Mouse (Mus musculus): ENCODE measurements at regions not wholly inside any gene's neighbourhood (a gene's known extent, or its start where the extent isn't known, plus 50 kb on each side); places are given as distances from the start of the nearest gene placed in this dataset.
A peak's percentile ranks its signal among the peaks of the same experiment; 100 is the strongest.

DNA sequence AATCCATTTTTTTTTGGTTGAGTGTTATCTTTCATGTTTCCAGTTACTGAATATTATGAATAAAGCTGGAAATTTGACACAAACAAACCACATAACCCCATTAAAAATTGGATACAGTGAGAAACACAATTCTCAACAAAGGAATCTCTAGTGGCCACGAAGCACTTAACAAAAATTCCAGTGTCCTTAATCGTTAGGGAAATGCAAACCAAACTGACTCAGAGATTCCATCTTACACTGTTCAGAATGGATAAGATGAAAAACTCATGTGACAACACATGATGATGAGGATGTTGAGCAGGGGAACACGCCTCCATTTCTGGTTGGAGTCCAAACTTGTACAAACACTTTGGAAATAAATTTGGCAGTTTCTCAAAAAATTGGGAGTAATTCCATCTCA, 57.3 kb downstream of the Tktl2 start:
- no peak for DNase-seq (ENCODE audit: low read depth, low spot score)

DNA sequence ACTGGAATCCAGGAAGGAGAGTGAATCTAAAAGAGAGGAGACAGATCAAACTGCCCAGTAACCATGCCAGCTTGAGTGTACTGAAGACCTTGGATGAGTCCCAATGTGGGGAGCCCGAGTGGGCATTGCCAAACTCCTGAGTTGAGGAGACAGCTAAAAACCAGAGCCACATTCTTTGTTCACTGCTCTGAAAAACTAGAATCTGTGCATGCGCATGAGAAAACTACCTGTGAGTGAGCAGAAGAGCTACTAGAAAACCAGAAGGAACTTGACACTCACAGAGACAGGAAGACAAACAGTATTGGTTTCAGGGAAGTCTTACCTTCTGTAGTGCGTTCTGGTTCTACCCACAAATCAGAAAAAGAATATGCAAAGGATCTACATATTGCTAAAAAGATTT, 74.6 kb downstream of the Tktl2 start:
- DNase-seq (ENCODE audit: low read depth, low spot score) = no peak

DNA sequence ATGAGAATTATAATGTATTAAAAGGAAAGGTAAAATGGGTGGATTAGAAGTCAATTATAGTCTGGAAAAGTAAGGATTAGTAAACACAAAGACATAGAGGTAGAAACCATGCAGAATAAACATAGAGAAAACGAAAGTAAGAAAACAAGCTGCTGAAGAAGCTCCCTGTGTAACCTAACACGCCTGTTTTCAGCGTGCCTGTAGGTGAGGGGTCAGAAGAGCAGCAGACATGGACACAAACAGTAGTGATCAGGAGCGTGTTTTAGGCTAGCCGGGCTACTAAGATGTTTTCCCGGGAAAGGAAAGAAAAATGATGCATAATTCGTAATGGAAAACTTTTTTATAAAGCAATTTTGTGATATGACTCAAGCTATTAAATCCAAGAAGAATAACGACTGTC, 75.3 kb downstream of the Tktl2 start:
- DNase-seq (ENCODE audit: low read depth, low spot score) = no peak

DNA sequence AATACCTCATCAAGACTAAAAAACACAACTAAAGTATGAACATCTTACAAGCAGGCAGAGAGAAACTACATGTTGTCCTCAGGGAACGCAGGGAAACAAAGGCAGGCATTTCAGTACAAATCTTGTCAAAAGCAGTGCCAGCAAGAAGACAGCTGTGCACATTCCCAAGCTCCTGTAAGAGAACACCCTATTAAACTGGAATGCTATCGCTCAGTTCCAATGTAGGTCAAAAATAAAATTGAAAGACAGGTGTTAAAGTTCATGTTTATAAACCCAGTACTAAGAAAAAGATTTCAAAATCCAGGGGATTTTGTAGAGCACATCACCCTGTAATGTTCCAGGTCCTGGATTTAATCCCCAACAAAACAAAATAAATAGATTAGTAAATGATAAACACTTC, 75.7 kb downstream of the Tktl2 start:
- no peak for DNase-seq (ENCODE audit: low read depth, low spot score)

DNA sequence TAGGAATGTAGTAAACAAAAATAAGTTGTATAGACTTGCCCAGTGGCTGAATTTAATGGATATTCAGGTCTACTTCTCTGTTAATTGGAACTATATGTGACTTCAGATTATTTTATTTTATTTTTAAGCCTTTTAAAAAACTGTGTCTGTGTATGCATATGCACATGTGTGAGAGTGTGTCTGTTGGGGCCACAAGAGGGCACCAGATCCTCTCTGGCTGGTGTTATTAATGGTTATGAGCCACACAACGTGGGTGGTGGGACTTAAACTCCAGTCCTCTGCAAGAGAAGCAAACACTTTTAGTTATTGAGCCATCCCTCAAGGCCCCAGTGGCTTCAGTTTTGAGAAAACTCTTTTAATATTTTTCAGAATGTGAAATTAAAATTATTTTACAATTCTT, 77.9 kb downstream of the Tktl2 start:
- peak; percentile 20 for DNase-seq (ENCODE audit: low read depth, low spot score)

DNA sequence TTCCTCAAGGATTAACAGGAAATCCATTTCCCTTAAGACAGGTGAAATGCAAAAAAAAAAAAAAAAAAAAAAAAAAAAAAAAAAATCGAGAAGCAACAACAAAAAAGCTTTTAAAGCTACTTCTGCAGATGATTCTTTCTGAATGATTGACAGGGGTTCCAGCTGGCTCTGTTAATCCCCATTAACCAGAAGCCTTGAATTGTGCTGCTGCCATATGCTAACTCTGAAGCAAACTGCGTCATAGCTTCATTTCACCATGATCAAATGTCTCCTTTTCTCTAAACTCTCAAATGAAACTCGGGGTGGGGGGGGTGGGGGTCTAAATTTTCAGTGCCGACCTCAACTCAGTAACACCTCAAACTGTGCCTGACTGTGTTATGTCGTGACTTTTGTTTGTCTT, 80.7 kb downstream of the Npy5r start:
- DNase-seq (ENCODE audit: low read depth, low spot score) = no peak

DNA sequence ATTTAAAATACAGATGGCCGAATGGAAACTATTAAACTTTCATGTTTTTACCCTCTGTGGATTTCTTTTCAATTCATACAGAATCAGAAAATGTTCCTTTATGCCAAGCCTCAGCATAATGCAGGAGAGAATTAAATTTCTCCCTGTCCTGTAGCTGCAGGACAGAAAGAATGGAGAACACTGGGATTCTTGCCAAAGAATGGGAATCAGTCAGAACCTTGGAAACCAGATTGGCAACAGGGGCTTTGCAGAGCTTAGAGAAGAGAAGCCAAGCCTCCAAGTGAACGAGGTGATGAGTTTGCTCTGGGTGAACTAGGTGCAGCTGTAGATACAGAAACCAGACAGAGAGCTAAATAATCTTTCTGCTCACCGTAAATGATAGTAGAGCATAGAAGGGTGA, 64.6 kb downstream of the Npy5r start:
- DNase-seq (ENCODE audit: low read depth, low spot score) = no peak

DNA sequence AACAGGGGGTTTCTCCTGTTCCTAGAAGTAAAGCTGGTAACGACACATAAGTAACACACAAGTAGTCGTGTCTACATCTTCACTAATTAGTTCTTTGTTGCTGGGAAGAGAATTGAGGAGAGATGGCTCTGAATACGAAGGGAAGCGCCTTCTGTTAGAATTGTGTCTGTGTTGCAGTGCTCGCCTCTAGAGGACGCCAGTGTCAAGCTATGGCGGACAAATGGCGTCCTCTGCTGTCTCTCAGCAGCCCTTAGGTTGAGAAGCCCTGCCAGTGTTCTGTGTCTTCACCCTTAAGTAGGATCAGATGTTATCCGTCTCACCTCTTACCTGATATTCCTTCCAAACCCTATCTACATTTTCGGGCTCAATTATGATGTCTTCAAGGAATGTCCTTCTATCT, 64.1 kb downstream of the Npy5r start:
- no peak for DNase-seq (ENCODE audit: low read depth, low spot score)
